Mouse (Mus musculus) CD8-positive naive resting alpha-beta T cell, adult 2 months (primary cell): Measurements from ENCODE around the gene Kirrel3.

ENCODE experiments used
- DNase-seq, 2 experiments: peaks; one replicate each; pipeline ENCODE4 v3.0.0; 2022; ENCODE audit warnings: low read depth in 2 of 2, low spot score in 2 of 2

Kirrel3 gene

DNA sequence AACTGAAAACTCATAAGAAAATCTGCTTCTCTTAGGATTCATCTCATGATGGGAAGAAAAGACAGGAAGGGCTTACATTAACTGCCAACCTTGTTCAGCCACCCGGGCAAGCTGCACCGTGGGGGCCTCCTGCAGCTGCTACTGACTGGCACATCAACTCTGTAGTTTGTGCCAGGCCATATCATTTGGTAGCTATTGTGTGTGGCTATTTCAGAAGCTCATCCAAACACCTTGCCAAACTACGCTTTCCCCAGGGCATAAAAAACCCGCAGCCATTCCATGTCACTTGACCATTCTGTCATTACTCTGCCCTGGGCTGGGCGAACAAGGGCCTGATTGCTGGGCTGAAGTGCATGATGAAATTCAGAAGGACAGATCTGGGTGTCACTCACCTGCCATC, 453.9 kb downstream of the Kirrel3 start:
- DNase-seq, result no peak

DNA sequence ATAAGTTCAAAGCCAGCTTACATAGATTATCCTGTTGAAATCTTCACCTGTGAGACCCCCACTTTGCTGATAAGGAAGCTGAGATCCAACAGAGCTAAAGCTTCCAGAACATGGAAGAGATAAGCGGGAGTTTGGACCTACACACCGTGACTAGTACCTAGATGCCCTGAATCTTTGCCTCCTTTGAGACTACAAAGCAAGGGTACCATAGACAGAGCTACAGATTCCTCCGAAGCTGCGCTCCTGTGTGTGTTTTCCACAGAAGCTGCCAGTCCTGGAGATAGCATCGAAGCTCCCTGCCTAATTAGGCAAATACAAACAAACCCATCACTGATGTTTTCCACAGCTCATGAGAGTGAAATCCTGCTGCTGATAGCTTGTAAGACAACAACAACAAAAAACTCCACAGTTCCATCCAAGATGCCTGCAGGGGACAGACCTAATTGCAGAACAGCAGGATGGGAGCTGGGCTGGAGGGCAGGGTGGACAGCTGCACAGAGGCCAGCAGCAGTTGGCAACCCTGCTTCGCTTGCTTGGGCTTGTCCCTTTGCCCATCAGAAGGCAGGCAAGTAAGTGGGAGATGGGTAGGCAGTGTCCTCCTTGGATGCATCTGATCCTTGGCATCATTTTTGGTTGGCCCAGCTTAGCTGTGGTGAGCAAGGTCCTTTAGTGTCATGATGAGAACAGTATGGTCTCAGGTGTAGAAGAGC, 456.6 kb downstream of the Kirrel3 start:
- no peak for DNase-seq

DNA sequence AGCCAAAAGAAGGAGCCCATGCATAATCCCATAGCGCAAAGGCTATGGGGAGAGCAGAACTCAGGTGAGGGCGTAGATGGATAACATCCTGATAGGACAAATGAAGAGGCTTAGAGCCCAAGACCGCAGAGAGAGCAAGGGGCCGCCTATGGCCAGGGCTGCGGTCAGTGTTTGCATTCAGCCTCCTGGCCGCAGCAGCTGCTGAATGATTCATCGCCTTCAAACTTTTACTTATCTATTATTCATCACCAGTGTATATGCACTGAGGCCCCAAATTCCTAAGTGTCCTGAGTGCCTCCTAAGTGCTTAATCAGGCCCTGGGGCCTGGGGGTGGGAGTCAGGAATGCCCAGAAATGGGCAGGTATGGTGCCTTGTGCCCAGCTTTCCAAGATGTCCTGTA, 457.3 kb downstream of the Kirrel3 start:
- no peak for DNase-seq

DNA sequence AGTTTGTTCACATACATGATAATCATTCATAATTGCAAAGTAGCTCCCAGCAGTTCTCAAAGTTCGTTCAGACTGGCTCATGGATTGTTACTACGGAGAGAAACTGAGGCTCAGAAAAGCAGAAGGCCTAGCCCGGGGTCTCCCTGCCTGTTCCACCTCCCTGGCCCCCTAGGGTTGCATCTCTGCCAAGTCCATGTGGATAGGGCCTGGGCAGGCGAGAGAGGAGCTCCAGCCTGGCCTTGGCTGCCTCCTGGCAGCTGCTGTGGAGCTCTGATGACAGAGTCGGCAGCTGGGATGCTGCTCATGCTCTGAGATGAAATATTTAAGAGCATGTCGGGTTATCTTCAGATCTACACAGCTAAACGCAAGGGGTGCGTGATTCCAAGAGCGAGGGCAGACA, 459.6 kb downstream of the Kirrel3 start:
- DNase-seq, result no peak

DNA sequence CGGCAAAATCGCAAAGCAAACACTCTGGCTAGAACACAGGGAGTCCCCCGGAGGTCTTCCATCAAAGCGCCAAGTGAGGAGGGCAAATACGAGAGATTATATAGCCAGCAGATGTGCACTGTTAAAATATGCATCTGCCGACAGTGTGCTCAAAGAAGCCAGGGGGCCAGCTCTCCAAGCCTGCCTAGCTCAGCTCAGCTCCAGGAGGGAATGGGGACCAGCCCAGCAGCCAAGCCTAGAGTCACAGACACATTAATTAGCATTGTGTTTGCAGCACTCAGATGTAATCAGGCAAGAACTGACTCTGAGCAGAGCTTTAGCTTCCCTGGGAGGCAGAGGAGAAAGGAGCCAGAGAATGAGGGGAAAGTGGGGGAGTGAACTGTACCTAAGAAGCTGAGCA, 461.6 kb downstream of the Kirrel3 start:
- no peak for DNase-seq

DNA sequence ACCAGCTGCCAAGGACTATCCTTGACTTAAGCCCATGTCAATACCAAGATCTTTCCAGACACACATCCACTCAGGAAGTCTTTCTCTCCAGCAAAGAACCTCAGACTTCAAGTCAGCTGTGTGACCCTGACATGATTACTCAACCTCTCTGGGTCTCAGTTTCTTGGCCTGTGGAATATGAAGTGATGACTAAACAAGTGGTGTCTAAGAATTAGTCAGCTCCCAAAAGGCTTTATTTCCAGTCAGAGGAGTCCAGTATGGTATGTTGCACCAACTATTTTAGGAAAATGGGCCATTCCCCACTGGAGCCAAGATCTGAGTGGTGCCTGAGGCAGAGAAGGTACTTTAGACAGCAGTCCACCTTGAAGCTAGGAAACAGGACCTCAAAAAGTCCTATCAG, 462.0 kb downstream of the Kirrel3 start:
- no peak for DNase-seq

DNA sequence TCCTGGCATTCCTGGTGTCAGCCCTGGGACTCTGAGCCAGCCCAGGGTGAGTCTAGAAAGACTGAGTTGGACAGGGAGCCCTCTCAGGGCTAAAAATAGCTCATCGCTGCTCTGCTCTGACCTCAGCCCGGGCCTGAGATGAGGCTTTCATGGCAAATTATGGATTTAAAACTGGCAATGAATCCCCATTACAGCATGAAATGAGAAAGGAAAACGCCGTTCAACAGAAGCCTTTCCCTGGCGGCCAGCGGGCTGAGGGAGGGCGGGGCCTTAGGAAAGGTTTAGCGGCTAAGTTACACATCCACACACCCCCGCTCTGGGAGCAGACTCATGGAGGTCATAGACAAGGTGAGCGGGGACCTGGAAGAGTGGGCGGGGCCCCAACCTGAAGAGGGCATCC, 467.7 kb downstream of the Kirrel3 start:
- DNase-seq, result no peak

DNA sequence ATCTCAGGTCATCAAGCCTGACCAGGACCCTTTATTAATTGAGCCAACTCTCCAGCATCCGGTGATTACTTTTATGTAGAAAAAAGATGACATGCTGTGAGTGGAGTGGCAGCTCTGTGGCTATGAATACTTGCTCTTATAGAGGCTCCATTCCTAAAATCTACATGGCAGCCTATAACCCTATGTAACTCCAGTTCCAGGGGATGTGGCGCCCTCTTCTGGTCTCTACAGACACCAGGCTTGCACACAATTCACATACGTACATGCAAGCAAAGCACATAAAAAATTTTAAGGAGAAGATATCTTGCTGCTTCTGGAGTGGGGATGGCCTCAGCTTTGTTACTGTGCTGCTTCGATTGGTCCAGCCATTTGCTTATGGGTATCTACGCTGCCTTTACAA, 468.5 kb downstream of the Kirrel3 start:
- DNase-seq, result no peak

DNA sequence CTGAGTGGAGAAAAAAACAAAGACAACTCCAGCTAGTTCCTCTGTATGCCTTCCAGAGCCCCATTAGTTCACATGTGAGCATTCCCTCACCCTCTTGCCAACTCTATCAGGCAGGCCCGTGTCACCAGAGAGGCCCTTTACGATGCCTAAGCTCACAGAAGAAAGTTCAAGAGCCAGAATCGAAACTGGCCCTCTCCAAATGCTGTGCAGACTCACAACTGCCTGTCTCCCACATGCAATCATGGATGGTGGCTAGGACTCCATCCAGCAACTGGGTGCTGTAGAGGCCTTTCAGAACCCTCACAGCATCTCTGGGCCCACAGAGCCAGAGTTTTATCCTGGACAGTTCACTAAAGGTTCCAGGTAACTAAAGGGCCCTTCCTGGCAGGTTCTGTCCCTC, 470.8 kb downstream of the Kirrel3 start:
- no peak for DNase-seq

DNA sequence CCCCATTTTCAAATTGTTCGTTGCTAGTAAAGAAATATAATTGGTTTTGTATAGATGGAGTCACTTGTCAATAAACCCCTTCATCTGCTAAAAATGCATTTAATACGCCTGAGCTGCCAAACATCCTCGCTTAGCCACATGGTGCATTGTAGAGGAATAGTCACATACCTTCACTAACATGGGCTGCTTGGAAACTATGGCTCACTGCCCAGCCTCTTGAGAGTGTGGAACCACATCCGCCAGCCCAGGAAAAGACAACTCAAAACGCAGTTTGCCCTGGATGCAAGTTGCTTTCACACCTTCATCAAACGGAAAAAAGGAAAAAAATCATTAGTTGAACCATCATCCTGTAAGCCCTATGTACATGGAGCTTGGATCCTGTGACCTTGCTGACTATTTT, 472.0 kb downstream of the Kirrel3 start:
- no peak for DNase-seq

DNA sequence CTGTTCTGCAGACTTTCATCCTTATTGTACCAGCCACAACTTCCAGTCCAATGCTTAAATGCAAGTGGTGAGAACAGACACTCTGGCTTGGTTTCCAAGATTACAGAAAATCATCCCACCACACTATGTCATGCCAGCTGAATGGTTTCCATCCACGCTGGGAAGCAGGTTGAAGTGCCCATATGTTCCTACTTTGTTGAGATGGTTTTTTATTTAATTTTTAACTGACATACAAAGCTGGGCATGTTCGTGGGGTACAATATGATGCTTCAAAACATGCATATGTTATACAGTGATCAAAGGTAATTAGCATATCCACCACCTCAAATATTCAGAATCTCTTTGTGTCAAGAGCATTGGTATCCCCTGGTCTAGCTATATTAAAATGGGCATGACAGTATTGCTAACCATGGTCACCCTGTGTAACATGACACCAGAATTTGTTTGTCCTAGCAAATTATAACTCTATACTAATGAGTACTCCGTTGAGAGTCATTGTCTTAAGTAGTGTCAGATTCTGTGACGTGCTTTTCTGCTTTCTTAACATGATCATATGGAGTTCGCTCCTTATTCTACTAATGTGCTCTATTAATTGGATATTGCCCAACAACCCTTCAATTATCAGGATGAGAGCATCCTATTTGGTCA, 472.6 kb downstream of the Kirrel3 start:
- DNase-seq, result no peak

DNA sequence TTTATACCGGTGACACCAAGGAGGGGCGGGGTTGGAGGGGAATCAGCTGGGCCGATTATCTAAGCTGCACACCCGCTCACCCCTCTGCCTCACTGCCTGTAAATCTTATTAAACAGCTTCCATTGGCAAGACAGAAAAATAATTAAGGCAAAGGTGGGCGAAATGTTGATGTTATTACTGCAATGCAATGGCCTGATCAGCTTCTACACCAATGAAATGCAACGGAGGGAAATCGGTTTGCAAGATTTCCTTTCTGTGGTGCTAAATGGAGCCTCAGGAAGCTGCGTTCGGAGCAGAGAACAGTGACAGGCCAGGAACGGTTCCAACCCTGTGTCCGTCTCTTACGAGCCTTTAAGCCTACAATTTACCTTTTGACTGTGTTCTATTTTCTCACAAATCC, 475.0 kb downstream of the Kirrel3 start:
- no peak for DNase-seq

DNA sequence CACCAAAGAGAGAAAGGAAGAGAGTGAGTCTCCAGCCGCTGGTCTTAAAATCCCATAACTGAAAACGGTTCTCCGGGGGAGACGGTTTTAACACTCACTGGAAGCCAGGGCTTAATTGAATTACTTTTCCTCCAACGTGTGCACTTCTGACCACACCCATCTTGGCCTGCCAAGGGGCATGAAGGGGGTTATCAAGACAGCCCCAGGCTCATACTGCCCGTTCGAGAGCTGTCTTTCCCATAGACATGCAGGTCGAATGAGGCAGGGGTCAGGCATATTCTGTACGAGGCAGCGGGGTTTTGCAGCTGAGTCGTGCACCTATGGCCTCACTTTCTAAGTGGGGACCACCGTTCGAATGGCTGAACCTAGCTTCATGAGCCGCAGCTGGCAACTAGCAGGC, 475.5 kb downstream of the Kirrel3 start:
- no peak for DNase-seq

DNA sequence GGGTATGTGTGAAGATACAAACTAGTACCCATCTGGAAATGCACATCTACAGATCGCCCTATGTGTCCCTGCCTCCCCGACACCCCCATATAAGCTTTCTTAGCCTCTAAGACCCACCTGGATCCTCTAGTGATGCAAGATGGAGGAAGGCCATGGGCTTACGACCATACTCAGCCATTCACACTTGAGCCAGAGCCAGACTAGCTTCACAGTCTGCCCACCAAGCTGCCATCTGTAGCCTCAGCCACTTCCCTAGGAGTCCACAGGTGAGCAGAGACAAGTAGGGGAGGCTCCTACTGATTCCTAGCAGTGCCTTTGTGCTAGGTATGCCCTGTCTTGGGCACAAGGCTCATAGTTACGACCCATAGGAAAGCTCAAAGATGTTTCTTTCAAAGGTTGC, 476.6 kb downstream of the Kirrel3 start:
- no peak for DNase-seq

DNA sequence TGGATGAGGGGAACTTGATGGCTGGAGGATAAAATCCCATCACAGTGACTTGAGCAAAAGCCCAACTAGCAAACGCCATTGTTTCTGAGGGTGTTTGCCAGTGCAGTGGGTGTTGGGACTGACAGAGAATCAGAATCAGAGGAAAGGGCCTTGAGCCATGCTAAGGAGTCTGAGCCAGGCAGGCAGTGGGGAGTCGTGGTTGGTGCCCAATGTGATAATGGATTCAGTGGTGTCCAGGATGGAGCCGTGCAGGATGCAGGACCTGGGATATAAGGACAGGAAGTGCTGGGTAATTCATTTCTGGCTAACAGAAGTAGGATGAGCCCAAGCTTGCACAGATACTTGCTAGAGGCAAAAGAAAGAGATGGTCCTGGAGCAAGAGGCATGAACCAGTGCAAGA, 477.9 kb downstream of the Kirrel3 start:
- no peak for DNase-seq

DNA sequence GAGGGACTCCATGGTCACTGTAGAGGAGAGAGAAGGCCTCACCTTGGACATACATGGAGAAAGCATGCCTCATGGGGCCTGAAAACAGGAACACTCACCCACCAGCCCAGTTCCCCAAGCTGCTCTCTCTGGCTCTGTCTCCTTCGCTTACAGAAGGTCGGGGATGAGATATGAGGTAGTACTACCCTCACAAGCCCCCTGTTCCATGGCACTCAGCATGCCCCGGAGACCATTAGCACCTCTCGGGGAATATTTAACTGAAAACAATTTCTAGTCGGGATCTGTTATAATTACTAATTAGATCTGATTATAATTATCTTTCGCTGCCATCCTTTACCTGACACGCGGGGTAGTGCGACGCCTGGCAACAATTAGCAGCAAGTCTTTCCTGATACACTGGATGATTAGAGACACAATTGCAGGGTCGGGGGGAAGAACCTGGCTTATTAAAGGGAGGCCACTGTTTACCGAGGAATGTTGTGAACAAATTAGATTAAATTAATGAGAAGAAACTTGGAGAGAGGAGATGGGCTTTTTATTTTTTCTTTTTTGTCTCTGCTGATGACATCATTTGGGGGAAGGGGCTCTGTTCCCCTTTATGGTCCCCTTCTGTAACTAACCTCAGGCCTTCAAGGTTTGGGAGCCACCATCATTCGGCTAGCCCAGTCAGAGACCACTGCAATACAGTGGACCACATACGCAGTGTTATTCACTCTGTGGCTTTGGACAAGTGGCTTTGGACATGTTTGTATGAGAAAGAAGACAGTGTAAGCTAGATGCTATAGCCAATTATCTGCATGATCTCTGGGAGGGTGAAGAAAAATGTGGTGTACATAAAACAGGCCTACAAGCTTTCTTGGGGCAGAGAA, 478.7 kb downstream of the Kirrel3 start:
- DNase-seq, result no peak

DNA sequence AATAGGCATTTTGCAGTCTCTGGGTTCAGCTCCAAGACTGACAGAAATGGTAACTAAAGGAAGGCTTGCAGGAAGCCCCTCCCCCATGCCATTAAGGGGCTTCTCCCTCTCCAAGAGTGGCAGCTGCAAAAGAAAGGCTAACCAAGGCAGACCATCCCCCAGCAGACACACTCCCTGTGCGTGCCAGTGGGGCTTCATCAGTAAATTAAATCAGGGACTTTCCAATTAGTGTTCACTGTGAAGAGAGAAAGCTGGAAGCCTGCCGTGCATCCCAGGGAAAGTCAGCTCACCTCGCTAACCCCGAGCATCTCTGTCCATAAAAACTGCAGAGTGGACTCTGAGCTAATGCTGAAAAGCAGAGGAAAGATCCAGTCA, 479.3 kb downstream of the Kirrel3 start:
- no peak for DNase-seq

DNA sequence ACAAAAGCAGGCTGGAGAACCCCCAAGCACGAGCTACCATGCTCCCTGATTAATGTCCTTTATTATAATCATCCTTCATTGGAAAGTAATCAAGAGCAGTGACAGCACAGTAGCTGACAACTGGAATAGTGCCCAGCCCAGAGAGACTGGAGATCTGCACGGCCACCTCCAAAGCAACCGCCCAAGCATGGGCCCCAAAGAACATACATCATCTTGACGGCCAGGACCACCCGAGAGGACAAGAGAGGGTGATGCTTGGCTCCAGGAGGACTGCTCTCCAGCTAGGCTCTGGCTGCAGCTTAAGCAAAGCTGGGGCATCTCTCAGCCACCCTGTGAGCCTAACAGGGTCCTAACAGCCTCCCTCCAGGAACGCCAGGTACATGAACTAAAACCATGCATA, 482.1 kb downstream of the Kirrel3 start:
- DNase-seq, result no peak

DNA sequence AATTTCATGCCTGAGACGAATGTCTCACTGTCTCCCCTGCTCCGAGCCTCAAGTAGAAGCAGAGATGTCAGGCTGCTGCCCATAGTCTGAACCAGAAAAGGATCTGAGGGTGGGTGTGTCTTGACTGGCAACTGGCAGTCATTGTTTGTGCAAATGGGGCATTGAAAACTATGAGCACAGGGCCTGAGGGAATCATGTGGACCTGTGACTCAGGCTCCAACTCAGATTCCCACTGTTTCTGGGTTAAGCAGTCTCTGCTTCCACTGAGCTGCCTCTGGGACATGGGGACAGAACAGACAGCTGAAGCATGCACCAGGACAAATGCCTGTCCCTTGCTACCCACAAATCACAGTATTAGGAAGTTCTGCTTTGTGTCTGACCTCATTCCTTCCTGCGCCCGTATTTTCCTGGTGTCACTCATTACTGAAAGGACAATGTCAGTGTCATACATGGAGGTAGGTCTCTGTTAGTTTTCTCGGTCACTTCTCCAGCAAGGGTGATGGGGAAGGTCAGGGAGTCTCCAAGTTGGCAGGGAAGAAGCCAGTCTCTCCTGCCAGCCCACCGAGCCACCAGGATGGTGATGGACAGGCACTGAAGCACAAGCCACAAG, 484.3 kb downstream of the Kirrel3 start:
- no peak for DNase-seq

DNA sequence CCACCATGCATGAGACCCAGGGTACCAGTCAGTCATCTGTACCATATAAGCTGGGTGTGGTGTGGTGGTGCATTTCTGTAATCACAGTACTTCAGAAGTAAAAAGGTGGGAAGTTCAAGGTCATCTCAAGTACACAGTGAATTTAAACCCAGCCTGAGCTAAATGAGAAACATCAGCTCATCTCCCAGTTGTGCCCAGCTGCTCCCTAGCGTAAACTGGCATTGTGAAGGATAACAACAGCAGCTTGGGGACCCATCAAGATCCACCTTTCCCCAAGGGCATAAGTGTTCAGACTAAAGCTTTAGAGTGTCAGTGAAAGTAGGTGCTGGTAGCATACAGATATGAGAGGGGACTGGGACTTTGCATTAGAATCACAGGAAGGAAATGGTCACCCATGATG, 488.6 kb downstream of the Kirrel3 start:
- DNase-seq, result no peak

DNA sequence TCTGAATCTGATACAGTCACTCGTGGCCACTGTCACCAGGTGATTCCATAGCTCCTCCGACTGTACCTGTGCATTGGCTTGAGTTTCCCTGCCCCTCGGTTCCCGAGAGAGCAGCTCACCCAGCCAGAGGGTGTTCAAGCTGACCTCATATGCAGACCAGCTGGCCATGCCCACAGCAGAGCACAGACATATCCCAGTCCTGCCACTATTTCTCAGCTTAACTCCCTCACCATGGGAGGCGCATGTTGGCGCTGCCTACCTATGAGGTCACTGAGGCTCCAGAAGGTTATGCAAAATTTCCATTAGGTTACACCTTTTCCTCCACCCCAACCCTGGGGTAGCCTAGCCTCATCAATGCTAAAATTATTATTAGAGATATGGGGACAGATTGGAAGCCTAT, 489.6 kb downstream of the Kirrel3 start:
- DNase-seq, result no peak
